Mouse (Mus musculus) liver, embryonic 11.5 days (tissue): ENCODE data around the gene Wdr72. TPM values are rescaled to one million over a fixed set of nuclear protein-coding genes. Genes with fewer than 3 reads are reported as not detected.

ENCODE experiments used
- ATAC-seq: fragments of 200-750 bp; cut with Nextera tagmentation; replicated peaks from 2 replicates; pipeline ENCODE4 v1.8.0; 2017; ENCODE audit warnings: moderate number of reproducible peaks, mild to moderate bottlenecking, moderate TSS enrichment, moderate library complexity; ENCODE audit not compliant: low FRiP score
- DNase-seq: peaks from one replicate; pipeline ENCODE4 v3.0.0-alpha.2; 2017; ENCODE audit warnings: low spot score
- H3K27ac ChIP-seq: fragments of 300-500 bp; sonication (generic); 2 replicates; pipeline ENCODE4 v1.5.1; 2014; ENCODE audit warnings: mild to moderate bottlenecking, low read depth, low read length, control low read depth
- H3K27me3 ChIP-seq: fragments of 300-500 bp; sonication (generic); replicated peaks from 2 replicates; pipeline ENCODE4 v1.6.1; 2014; ENCODE audit warnings: low read length, mixed read lengths; ENCODE audit not compliant: control insufficient read depth, insufficient read depth
- H3K36me3 ChIP-seq: fragments of 300-500 bp; sonication (generic); 2 replicates; pipeline ENCODE4 v1.6.1; 2014; ENCODE audit warnings: mild to moderate bottlenecking, low read length, moderate library complexity, mixed read lengths; ENCODE audit not compliant: control insufficient read depth, insufficient read depth
- H3K4me1 ChIP-seq: fragments of 300-500 bp; sonication (generic); replicated peaks from 2 replicates; pipeline ENCODE4 v1.6.1; 2014; ENCODE audit warnings: low read length, mixed read lengths; ENCODE audit not compliant: control insufficient read depth, insufficient read depth
- H3K4me2 ChIP-seq: fragments of 300-500 bp; sonication (generic); 2 replicates; pipeline ENCODE4 v1.6.1; 2014; ENCODE audit warnings: mild to moderate bottlenecking, control low read depth, moderate library complexity
- H3K4me3 ChIP-seq: fragments of 300-500 bp; sonication (generic); 2 replicates; pipeline ENCODE4 v1.5.1; 2014; ENCODE audit warnings: low read depth, low read length, control low read depth
- H3K9ac ChIP-seq: fragments of 300-500 bp; sonication (generic); 2 replicates; pipeline ENCODE4 v1.6.1; 2014; ENCODE audit warnings: low read depth, low read length, control low read depth
- H3K9me3 ChIP-seq: fragments of 300-500 bp; sonication (generic); 2 replicates; pipeline ENCODE4 v1.6.1; 2016; ENCODE audit warnings: low read length, inconsistent platforms, mixed read lengths; ENCODE audit not compliant: control insufficient read depth
- WGBS: fragments of 180-500 bp; shearing (Covaris S2); extraction: QIAGEN DNeasy Blood & Tissue Kit; methylation state at CpG from one replicate; pipeline ENCODE4 v1.1.7; 2014; 5-methylcytosine and 5-hydroxymethylcytosine counted together
- polyA plus RNA-seq: library from polyadenylated mRNA; unstranded; fragments of >200 nt; fragmentation: Nextera tagmentation; extraction: Ambion mirVana; gene quantifications from 2 replicates; pipeline ENCODE4 v1.2.1, GENCODE M21; 2014

Gene Wdr72
- polyA plus RNA-seq: 0.04 TPM in 2 replicates

GRCm38 (mm10) chr9:74109761-74110460 is at the start of gene Wdr72:
Wdr72 (plus strand) TSS chr9:74110356.
- H3K4me1 ChIP-seq: no peaks in the 10 kb centered on the region
- H3K27ac ChIP-seq: no peak within 1 kb of the TSS
- H3K4me3 ChIP-seq: peak within 1 kb of the TSS; percentile 33; the same call in 1 of the 2 replicates
- H3K36me3 ChIP-seq: no peaks in the 10 kb centered on the region
- H3K4me2 ChIP-seq: peak within 1 kb of the TSS; percentile 59
- H3K27me3 ChIP-seq: no peaks in the 10 kb centered on the region
- H3K9ac ChIP-seq: no peak within 1 kb of the TSS
- WGBS: 6% methylated on average over 16 of the region's 17 CpGs
- H3K9me3 ChIP-seq: no peaks in the 10 kb centered on the region
- peak; percentile 33 for DNase-seq
- ATAC-seq: no peak; the same call in 1 of the 2 replicates

- H3K4me2 ChIP-seq: no peak overlapping the region
- WGBS: 74% methylated on average over 3 of the region's 3 CpGs
- H3K4me3 ChIP-seq: no peak overlapping the region
- no peaks in the 10 kb centered on the region for H3K4me1 ChIP-seq
- H3K9me3 ChIP-seq: no peaks in the 10 kb centered on the region
- no peak overlapping the region for H3K9ac ChIP-seq
- ATAC-seq (no peak), DNase-seq (no peak)
- no peaks in the 10 kb centered on the region for H3K36me3 ChIP-seq
- no peaks in the 10 kb centered on the region for H3K27me3 ChIP-seq
- no peak overlapping the region for H3K27ac ChIP-seq
Observed at GRCm38 (mm10) chr9:74066278-74066677, 43.9 kb upstream of the Wdr72 start.

GRCm38 (mm10) chr9:74066766-74067165 is 43.4 kb upstream of the Wdr72 start:
- Histone ChIP-seq H3K4me3 (no peak overlapping the region), H3K9ac (no peak overlapping the region), H3K36me3 (no peaks in the 10 kb centered on the region), H3K9me3 (no peaks in the 10 kb centered on the region), H3K4me2 (no peak overlapping the region), H3K4me1 (no peaks in the 10 kb centered on the region), H3K27me3 (no peaks in the 10 kb centered on the region), H3K27ac (no peak overlapping the region)
- DNase-seq (no peak), ATAC-seq (no peak)
- 72% methylated on average over 10 of the region's 10 CpGs for whole genome bisulfite sequencing

- no peak overlapping the region for H3K27ac ChIP-seq
- WGBS: 62% methylated on average over 2 of the region's 2 CpGs
- no peak for ATAC-seq
Observed at GRCm38 (mm10) chr9:74075958-74076357, 34.2 kb upstream of the Wdr72 start.

GRCm38 (mm10) chr9:74078458-74078857 is 31.7 kb upstream of the Wdr72 start:
- no peak overlapping the region for H3K4me3 ChIP-seq
- H3K27ac ChIP-seq: no peak overlapping the region
- ATAC-seq (no peak), DNase-seq (no peak)
- no peak overlapping the region for H3K9ac ChIP-seq
- H3K27me3 ChIP-seq: no peaks in the 10 kb centered on the region
- no peaks in the 10 kb centered on the region for H3K36me3 ChIP-seq
- no peaks in the 10 kb centered on the region for H3K9me3 ChIP-seq
- H3K4me2 ChIP-seq: no peak overlapping the region
- no peaks in the 10 kb centered on the region for H3K4me1 ChIP-seq

More at GRCm38 (mm10) chr9:74075958-74076357, 34.2 kb upstream of the Wdr72 start:
- no peaks in the 10 kb centered on the region for H3K9me3 ChIP-seq
- H3K4me1 ChIP-seq: no peaks in the 10 kb centered on the region
- no peak overlapping the region for H3K4me3 ChIP-seq
- H3K36me3 ChIP-seq: no peaks in the 10 kb centered on the region
- no peak for DNase-seq
- H3K27me3 ChIP-seq: no peaks in the 10 kb centered on the region
- no peak overlapping the region for H3K9ac ChIP-seq
- H3K4me2 ChIP-seq: no peak overlapping the region

- no peak overlapping the region for H3K27ac ChIP-seq
- DNase-seq: no peak
- WGBS: 40% methylated on average over 5 of the region's 5 CpGs
- no peak overlapping the region for H3K4me2 ChIP-seq
- H3K9ac ChIP-seq: no peak overlapping the region
- no peak for ATAC-seq
- H3K9me3 ChIP-seq: no peaks in the 10 kb centered on the region
- H3K4me1 ChIP-seq: no peaks in the 10 kb centered on the region
- no peak overlapping the region for H3K4me3 ChIP-seq
- H3K36me3 ChIP-seq: no peaks in the 10 kb centered on the region
- H3K27me3 ChIP-seq: no peaks in the 10 kb centered on the region
Observed at GRCm38 (mm10) chr9:74080241-74080640, 29.9 kb upstream of the Wdr72 start.

GRCm38 (mm10) chr9:74101591-74101990 is 8.6 kb upstream of the Wdr72 start:
- H3K27ac ChIP-seq: no peak overlapping the region
- no peak overlapping the region for H3K4me3 ChIP-seq
- H3K27me3 ChIP-seq: no peaks in the 10 kb centered on the region
- no peaks in the 10 kb centered on the region for H3K9me3 ChIP-seq
- no peaks in the 10 kb centered on the region for H3K36me3 ChIP-seq
- H3K4me1 ChIP-seq: no peaks in the 10 kb centered on the region
- no peak for ATAC-seq
- no peak for DNase-seq
- H3K4me2 ChIP-seq: no peak overlapping the region
- H3K9ac ChIP-seq: no peak overlapping the region

GRCm38 (mm10) chr9:74102615-74103014 is 7.5 kb upstream of the Wdr72 start:
- no peak overlapping the region for H3K27ac ChIP-seq

GRCm38 (mm10) chr9:74110461-74110816 is 283 bp downstream of the Wdr72 start:
- 4% methylated on average over 7 of the region's 7 CpGs for WGBS
- no peaks in the 10 kb centered on the region for H3K36me3 ChIP-seq
- no peaks in the 10 kb centered on the region for H3K27me3 ChIP-seq
- DNase-seq (no peak), ATAC-seq (no peak)
- H3K9ac ChIP-seq: no peak overlapping the region
- no peaks in the 10 kb centered on the region for H3K4me1 ChIP-seq
- peak overlapping the region; percentile 59 for H3K4me2 ChIP-seq
- H3K27ac ChIP-seq: no peak overlapping the region
- H3K9me3 ChIP-seq: no peaks in the 10 kb centered on the region
- peak overlapping the region; percentile 33; the same call in 1 of the 2 replicates for H3K4me3 ChIP-seq

More at GRCm38 (mm10) chr9:74102615-74103014, 7.5 kb upstream of the Wdr72 start:
- Histone ChIP-seq H3K27me3 (no peaks in the 10 kb centered on the region), H3K4me2 (no peak overlapping the region), H3K9ac (no peak overlapping the region), H3K4me3 (no peak overlapping the region), H3K9me3 (no peaks in the 10 kb centered on the region), H3K4me1 (no peaks in the 10 kb centered on the region), H3K36me3 (no peaks in the 10 kb centered on the region)
- 83% methylated on average over 1 of the region's 1 CpGs for WGBS
- ATAC-seq (no peak), DNase-seq (no peak)
